Mouse (Mus musculus): ENCODE measurements around the gene Cfap77.
"Not testable (repeated sequence)": the region's sequence is repeated elsewhere in the genome, so short reads cannot be mapped to it uniquely, and the experiment has no call there.

The Cfap77 gene

DNA sequence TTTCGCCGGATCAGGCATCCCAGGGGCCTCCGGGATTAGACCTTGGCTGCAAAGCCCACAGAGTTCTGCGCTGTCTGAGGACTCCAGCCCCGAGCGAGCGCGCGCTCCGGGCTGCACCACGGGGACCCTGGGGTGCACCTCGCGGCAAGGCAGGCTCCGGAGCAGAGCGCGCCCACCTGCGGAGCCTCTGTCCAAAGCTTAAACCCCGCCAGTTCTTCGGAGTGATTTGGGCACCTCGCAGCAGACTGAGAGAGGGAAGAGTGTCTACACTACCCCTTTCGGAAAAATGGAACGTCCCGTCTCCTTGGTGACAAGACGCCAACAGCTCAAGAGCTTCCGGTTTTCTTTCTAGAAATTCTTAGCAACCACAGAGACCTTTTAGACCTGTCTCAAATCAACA, at the start of gene Cfap77:
Gene Cfap77, minus strand, starts transcription at position 76 of the 400 bp plus-strand sequence.
- DNase-seq (ENCODE audit: low spot score in 2 of 2), result peak; percentile 42 to 57

GRCm38 (mm10) chr2:29102416-29103377, 47.8 kb upstream of the Cfap77 start:
- peak; percentile 15 to 24 for DNase-seq (ENCODE audit: low spot score in 2 of 2)

- peak; percentile 22 to 37 for DNase-seq (ENCODE audit: low spot score in 2 of 2)
Observed at GRCm38 (mm10) chr2:29100822-29101534, 46.1 kb upstream of the Cfap77 start.

DNA sequence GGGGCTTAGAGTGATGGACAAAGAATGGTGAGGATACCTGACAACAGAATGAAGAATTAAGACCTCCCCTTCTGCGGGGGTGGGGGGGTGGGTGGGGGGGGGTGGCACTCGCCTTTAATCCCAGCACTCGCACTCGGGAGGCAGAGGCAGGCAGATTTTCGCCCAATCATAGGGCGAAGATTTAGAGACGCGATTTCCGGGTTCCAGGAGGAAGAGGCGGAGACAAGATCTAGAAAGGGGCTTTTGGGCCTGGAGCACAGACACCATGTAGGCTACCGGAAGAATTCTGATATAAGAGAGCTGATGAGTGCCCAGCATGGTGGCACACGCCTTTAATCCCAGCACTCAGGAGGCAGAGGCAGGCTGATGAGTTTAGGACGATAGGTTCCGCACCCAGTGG, 44.8 kb upstream of the Cfap77 start:
- no peak for DNase-seq (ENCODE audit: low spot score in 2 of 2)

GRCm38 (mm10) chr2:29098786-29099185, 43.9 kb upstream of the Cfap77 start:
- DNase-seq (ENCODE audit: low spot score in 2 of 2), result no peak

- DNase-seq (ENCODE audit: low spot score in 2 of 2), result not testable (repeated sequence)
Observed at GRCm38 (mm10) chr2:29097955-29098354, 43.1 kb upstream of the Cfap77 start.

DNA sequence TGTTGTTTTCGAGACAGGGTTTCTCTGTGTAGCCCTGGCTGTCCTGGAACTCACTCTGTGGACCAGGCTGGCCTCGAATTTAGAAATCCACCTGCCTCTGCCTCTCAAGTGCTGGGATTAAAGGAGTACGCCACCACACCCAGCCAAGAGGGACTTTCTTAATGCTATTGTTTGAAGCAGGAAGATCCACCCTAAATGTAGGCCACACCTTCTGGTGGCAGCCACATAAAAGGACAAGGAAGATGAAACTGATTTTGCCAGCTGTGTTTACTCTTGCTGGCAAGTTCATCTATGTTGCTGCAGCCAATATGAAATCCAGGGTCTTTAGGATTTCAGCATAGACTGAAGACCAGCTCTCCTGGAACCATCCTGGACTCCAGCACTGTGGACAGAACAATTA, 42.6 kb upstream of the Cfap77 start:
- no peak for DNase-seq (ENCODE audit: low spot score in 2 of 2)

GRCm38 (mm10) chr2:29096751-29097150, 41.9 kb upstream of the Cfap77 start:
- no peak for DNase-seq (ENCODE audit: low spot score in 2 of 2)

- DNase-seq (ENCODE audit: low spot score in 2 of 2), result no peak
Observed at GRCm38 (mm10) chr2:29095674-29096073, 40.8 kb upstream of the Cfap77 start.

GRCm38 (mm10) chr2:29089276-29089675, 34.4 kb upstream of the Cfap77 start:
- not testable (repeated sequence) for DNase-seq (ENCODE audit: low spot score in 2 of 2)

DNA sequence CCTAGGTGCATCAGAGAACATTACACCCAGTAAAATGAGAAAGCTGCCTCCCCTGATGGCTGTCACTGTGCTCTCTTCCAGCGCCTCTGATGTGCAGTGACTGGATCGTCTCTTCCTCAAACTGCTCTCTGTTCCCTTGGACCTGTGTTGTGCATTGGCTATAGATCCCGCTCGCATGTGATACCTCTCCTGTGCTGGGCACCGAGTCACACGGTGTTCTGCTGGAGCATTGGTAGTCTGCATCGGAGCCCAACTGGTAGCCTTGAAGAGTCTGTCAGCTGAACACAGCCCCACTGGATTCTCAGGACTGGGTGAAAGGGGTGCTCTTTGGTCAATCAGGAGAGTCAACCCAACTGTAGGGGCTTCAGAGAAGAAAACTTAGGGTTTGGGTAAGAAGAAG, 31.2 kb upstream of the Cfap77 start:
- no peak for DNase-seq (ENCODE audit: low spot score in 2 of 2)

GRCm38 (mm10) chr2:29081965-29082364, 27.1 kb upstream of the Cfap77 start:
- DNase-seq (ENCODE audit: low spot score in 2 of 2), result no peak

DNA sequence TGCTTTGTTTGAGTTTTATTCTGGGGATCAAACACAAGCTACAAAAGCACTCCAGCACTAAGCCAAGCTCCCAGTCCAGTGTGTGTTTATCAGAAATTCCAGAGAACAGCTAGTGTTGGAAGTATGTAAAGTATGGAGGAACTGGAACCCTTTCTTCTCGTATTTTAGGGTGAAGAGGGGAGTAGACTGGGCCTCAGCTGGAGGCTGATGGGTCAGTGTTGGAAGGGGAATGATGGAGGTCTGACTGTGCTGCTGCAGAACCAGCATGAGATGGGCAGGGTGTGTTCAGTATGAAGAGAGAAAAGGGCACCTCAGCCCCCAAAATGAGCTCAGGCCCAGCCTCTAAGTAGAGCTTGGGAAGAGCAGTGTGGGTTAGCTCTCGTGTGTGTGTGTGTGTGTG, 21.4 kb upstream of the Cfap77 start:
- DNase-seq (ENCODE audit: low spot score in 2 of 2), result no peak

DNA sequence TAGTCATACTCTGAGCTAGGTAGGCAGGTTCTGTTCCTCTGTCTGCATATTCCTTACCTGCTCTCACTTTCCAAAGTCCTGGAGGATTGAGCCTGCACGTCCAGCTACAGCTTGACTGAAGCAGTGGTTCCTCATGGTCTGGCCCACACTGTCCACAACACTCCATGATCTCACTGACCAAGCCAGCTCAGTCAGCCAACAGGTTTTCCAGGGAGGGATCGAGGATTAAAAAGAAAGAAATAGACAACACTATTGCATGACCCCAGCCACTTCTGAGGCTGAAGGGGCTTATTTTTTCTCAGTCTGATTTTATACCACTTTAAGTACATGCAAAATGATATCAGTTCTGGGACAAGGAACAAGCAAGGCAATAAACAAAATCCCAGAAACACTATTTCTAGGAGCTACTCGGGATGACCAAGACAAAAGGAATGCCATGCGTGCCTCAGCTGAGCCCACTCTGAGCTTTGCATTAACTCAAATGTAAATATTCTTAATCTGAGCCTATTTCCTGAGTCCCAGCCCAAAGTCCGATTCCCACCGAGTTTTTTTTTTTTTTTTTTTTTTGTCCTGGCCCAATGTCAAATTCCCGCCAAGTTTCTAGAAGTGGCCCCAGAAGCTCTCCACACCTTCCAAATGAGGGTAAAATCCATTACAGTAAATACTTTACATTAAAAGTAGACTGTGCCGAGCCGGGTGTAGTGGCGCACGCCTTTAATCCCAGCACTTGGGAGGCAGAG, 20.6 kb upstream of the Cfap77 start:
- DNase-seq (ENCODE audit: low spot score in 2 of 2), result no peak

DNA sequence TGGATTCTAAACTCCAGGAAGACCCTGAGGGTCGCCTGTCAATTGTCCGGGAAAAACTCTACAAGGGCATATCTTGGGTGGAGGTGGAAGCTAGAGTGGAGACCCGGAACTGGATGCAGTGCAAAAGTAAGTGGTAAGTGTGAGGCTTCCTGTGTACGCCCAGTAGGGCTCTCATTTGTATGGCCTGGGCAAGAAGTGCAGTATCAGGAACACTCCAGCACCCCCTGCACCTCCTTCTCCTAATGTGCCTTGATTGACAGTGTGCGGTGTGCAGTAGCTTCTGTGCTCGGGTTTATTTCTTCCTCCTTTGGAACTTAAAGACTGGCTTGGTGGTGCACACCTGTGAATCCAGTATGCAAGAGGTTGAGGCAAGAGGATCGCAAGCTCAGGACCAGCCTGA, 19.8 kb upstream of the Cfap77 start:
- DNase-seq (ENCODE audit: low spot score in 2 of 2), result no peak

GRCm38 (mm10) chr2:29066410-29066809, 11.5 kb upstream of the Cfap77 start:
- no peak for DNase-seq (ENCODE audit: low spot score in 2 of 2)

- no peak for DNase-seq (ENCODE audit: low spot score in 2 of 2)
Observed at GRCm38 (mm10) chr2:29065796-29066195, 10.9 kb upstream of the Cfap77 start.

DNA sequence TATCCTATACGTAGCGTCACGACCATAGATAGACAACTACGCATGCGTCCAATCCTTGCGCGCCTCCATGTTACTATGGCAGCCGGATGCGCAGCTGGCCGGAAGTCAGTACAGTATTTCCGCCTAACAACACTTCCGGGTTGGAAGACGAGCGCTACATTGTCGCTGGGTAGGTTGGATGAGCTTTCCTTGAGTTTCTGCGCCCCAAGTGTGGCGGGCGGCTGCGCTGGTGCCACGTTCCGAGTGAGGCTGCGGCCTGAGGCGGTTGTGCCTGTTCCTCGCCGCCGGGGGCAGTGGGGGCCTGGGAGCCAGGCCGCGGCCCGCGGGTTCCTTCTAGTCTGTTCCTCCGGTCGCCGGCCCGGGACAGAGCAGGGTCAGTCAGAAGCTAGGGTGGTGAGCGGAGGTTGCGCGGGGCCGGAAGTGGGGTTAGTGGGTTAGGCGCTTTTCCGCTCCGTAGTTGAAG, 5.3 kb upstream of the Cfap77 start, which contains the start of gene Ttf1:
Gene Ttf1, plus strand, starts transcription at position 128 of the 463 bp plus-strand sequence.
- peak; percentile 90 to 91 for DNase-seq (ENCODE audit: low spot score in 2 of 2)

GRCm38 (mm10) chr2:29054545-29054935, 326 bp downstream of the Cfap77 start:
- DNase-seq (ENCODE audit: low spot score in 2 of 2), result peak in 1 of 2 experiments; percentile 7

DNA sequence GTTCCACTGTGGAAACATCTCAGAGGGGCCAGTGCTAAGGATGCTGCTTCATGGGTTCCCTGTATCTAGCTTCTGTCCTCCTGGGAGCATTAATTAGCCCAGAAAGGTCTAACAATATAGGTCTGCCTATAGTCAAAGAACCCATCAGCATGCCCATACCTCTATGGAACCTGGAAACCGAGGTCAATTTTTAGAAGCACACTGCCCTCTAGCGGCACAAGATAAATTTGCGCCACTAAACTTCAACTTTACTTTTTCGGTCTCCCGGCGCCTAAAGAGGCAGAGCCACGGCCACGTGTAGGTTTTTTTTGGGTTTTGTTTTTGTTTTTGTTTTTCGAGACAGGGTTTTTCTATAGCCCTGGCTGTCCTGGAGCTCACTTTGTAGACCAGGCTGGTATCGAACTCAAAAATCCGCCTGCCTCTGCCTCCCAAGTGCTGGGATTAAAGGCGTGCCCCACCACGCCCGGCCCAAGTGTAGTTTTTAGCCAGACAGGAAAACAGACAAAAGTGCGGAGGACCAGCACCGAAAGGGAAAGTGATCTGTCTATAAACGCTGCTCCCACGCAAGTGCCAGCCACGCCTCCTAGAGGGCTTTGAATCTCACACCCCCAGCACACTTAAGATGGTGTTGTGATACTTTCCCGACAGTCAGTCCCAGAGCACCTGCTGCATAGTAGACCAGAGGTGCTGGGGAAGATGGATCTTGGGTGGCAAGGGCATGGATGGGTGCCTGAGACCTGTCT, 893 bp downstream of the Cfap77 start:
- DNase-seq (ENCODE audit: low spot score in 2 of 2), result peak; percentile 17 to 44

- DNase-seq (ENCODE audit: low spot score in 2 of 2), result peak; percentile 32 to 50
Observed at GRCm38 (mm10) chr2:29052943-29053454, 1.9 kb downstream of the Cfap77 start.

Measured in heart, adult 9 months (tissue).